Mouse (Mus musculus) CH12.LX (cell line): ENCODE results near the gene Gmppa. TPM values are rescaled to one million over a fixed set of nuclear protein-coding genes. Genes with fewer than 3 reads are reported as not detected.

ENCODE experiments used
- DNase-seq: peaks from one replicate; pipeline ENCODE4 v3.0.0-alpha.2; 2013; ENCODE audit errors: extremely low read depth
- H3K27ac ChIP-seq: 2 replicates; pipeline ENCODE4 v1.5.1; 2012; ENCODE audit warnings: low read depth, mild to moderate bottlenecking, control low read depth, moderate library complexity; ENCODE audit not compliant: insufficient read depth
- H3K27me3 ChIP-seq: replicated peaks from 2 replicates; pipeline ENCODE3; 2012; ENCODE audit warnings: inconsistent platforms
- H3K36me3 ChIP-seq, 2 experiments: replicated peaks in 1 of 2; 2 replicates each; pipeline versions ENCODE3 to v1.6.1; 2012; ENCODE audit warnings: inconsistent platforms in 1 of 2, low read length in 1 of 2, mild to moderate bottlenecking in 1 of 2, mixed read lengths in 1 of 2, moderate library complexity in 1 of 2; ENCODE audit not compliant: control insufficient read depth in 1 of 2, insufficient read depth in 1 of 2
- H3K4me1 ChIP-seq, 2 experiments: 2 replicates each; pipeline ENCODE4 v1.6.1; 2012; ENCODE audit warnings: inconsistent platforms in 1 of 2, moderate library complexity in 1 of 2; ENCODE audit not compliant: insufficient read depth in 2 of 2, control insufficient read depth in 1 of 2
- H3K4me2 ChIP-seq: 2 replicates; pipeline ENCODE4 v1.6.1; 2012; ENCODE audit warnings: low read depth, mild to moderate bottlenecking, control low read depth; ENCODE audit not compliant: poor library complexity, insufficient read depth, severe bottlenecking
- H3K4me3 ChIP-seq, 3 experiments: fragments of 150-350 bp in 1 of 3; sonication (generic) in 1 of 3; replicated peaks in 1 of 3; 2 replicates each; pipeline versions ENCODE3 to v1.5.1; 2011 to 2012; ENCODE audit warnings: low read depth in 2 of 3, low read length in 2 of 3, mild to moderate bottlenecking in 2 of 3, moderate library complexity in 2 of 3, control low read depth in 1 of 3, improper control_type of control experiment in 1 of 3, inconsistent platforms in 1 of 3, mixed read lengths in 1 of 3; ENCODE audit not compliant: poor library complexity in 1 of 3
- H3K79me2 ChIP-seq: replicated peaks from 2 replicates; pipeline ENCODE4 v1.6.1; 2012; ENCODE audit warnings: mild to moderate bottlenecking, moderate library complexity; ENCODE audit not compliant: control insufficient read depth, poor library complexity, insufficient read depth, severe bottlenecking; ENCODE audit errors: extremely low read depth
- H3K9ac ChIP-seq: 2 replicates; pipeline ENCODE4 v1.6.1; 2012; ENCODE audit warnings: low read depth, mild to moderate bottlenecking, control low read depth, moderate library complexity; ENCODE audit not compliant: insufficient read depth
- H3K9me3 ChIP-seq: replicated peaks from 2 replicates; pipeline ENCODE3; 2012; ENCODE audit warnings: low read length, inconsistent platforms, mixed read lengths
- BHLHE40 ChIP-seq: IDR thresholded peaks from 2 replicates; pipeline ENCODE4 v1.6.1; 2011; ENCODE audit warnings: mild to moderate bottlenecking, low read depth, low read length, improper control_type of control experiment
- CHD2 ChIP-seq: IDR thresholded peaks from 2 replicates; pipeline ENCODE4 v1.6.1; 2011; ENCODE audit warnings: low read length, improper control_type of control experiment
- E2F4 ChIP-seq: IDR thresholded peaks from 2 replicates; pipeline ENCODE4 v1.6.1; 2011; ENCODE audit warnings: low read depth, low read length, improper control_type of control experiment; ENCODE audit not compliant: insufficient replicate concordance
- ELF1 ChIP-seq: IDR thresholded peaks from 2 replicates; pipeline ENCODE4 v1.6.1; 2014; ENCODE audit warnings: low read depth, mild to moderate bottlenecking, inconsistent platforms, low read length, improper control_type of control experiment
- EP300 ChIP-seq: IDR thresholded peaks from 2 replicates; pipeline ENCODE4 v1.6.1; 2011; ENCODE audit warnings: low read length, improper control_type of control experiment
- ETS1 ChIP-seq: conservative IDR thresholded peaks from 2 replicates; pipeline ENCODE4 v1.6.1; 2012; ENCODE audit warnings: low read depth, mild to moderate bottlenecking, inconsistent platforms, low read length, improper control_type of control experiment, moderate library complexity
- GABPA ChIP-seq: IDR thresholded peaks from 2 replicates; pipeline ENCODE4 v1.6.1; 2012; ENCODE audit warnings: low read depth, low read length, improper control_type of control experiment, inconsistent platforms; ENCODE audit not compliant: insufficient replicate concordance
- HCFC1 ChIP-seq: IDR thresholded peaks from 2 replicates; pipeline ENCODE4 v1.6.1; 2012; ENCODE audit warnings: low read depth, mild to moderate bottlenecking, inconsistent platforms, low read length, improper control_type of control experiment
- IRF4 ChIP-seq: IDR thresholded peaks from 2 replicates; pipeline ENCODE4 v1.6.1; 2014; ENCODE audit warnings: low read depth, mild to moderate bottlenecking, inconsistent platforms, low read length, improper control_type of control experiment
- JUN ChIP-seq: IDR thresholded peaks from 2 replicates; pipeline ENCODE4 v1.6.1; 2011; ENCODE audit warnings: low read depth, mild to moderate bottlenecking, low read length, improper control_type of control experiment, moderate library complexity; ENCODE audit not compliant: insufficient read depth
- KAT2A ChIP-seq: IDR thresholded peaks from 2 replicates; pipeline ENCODE4 v1.6.1; 2012; ENCODE audit warnings: low read length, improper control_type of control experiment, inconsistent platforms; ENCODE audit not compliant: insufficient replicate concordance
- MAFK ChIP-seq: IDR thresholded peaks from 2 replicates; pipeline ENCODE4 v1.6.1; 2011; ENCODE audit warnings: low read length, improper control_type of control experiment; ENCODE audit not compliant: insufficient replicate concordance
- MAX ChIP-seq: IDR thresholded peaks from 2 replicates; pipeline ENCODE4 v1.6.1; 2011; ENCODE audit warnings: low read length, improper control_type of control experiment
- MEF2A ChIP-seq: IDR thresholded peaks from 2 replicates; pipeline ENCODE4 v1.6.1; 2014; ENCODE audit warnings: low read depth, mild to moderate bottlenecking, inconsistent platforms, low read length, improper control_type of control experiment, borderline replicate concordance
- MYC ChIP-seq: IDR thresholded peaks from 2 replicates; pipeline ENCODE4 v1.6.1; 2011; ENCODE audit warnings: low read depth, mild to moderate bottlenecking, improper control_type of control experiment, low read length
- NELFE ChIP-seq: IDR thresholded peaks from 2 replicates; pipeline ENCODE4 v1.6.1; 2011; ENCODE audit warnings: low read depth, low read length, improper control_type of control experiment
- NRF1 ChIP-seq: IDR thresholded peaks from 2 replicates; pipeline ENCODE4 v1.6.1; 2014; ENCODE audit warnings: low read depth, mild to moderate bottlenecking, inconsistent platforms, low read length, improper control_type of control experiment, moderate library complexity
- PAX5 ChIP-seq: IDR thresholded peaks from 2 replicates; pipeline ENCODE4 v1.6.1; 2012; ENCODE audit warnings: low read length, inconsistent platforms, mixed read lengths
- RAD21 ChIP-seq: IDR thresholded peaks from 2 replicates; pipeline ENCODE4 v1.6.1; 2011; ENCODE audit warnings: low read depth, mild to moderate bottlenecking, low read length, improper control_type of control experiment, moderate library complexity
- RCOR1 ChIP-seq: conservative IDR thresholded peaks from 2 replicates; pipeline ENCODE4 v1.6.1; 2012; ENCODE audit warnings: low read depth, mild to moderate bottlenecking, inconsistent platforms, low read length, improper control_type of control experiment
- SIN3A ChIP-seq: IDR thresholded peaks from 2 replicates; pipeline ENCODE4 v1.6.1; 2012; ENCODE audit warnings: low read length, improper control_type of control experiment, inconsistent platforms
- SMC3 ChIP-seq: IDR thresholded peaks from 2 replicates; pipeline ENCODE4 v1.6.1; 2011; ENCODE audit warnings: low read depth, low read length, improper control_type of control experiment
- TBP ChIP-seq: conservative IDR thresholded peaks from 2 replicates; pipeline ENCODE4 v1.6.1; 2011; ENCODE audit warnings: low read depth, low read length, improper control_type of control experiment
- TCF12 ChIP-seq: IDR thresholded peaks from 2 replicates; pipeline ENCODE4 v1.6.1; 2014; ENCODE audit warnings: low read depth, mild to moderate bottlenecking, inconsistent platforms, low read length, improper control_type of control experiment
- UBTF ChIP-seq: IDR thresholded peaks from 2 replicates; pipeline ENCODE4 v1.6.1; 2012; ENCODE audit warnings: low read depth, mild to moderate bottlenecking, inconsistent platforms, low read length, improper control_type of control experiment, moderate library complexity
- USF1 ChIP-seq: IDR thresholded peaks from 2 replicates; pipeline ENCODE4 v1.6.1; 2014; ENCODE audit warnings: low read depth, mild to moderate bottlenecking, inconsistent platforms, low read length, improper control_type of control experiment
- USF2 ChIP-seq: conservative IDR thresholded peaks from 2 replicates; pipeline ENCODE4 v1.6.1; 2011; ENCODE audit warnings: low read depth, low read length, improper control_type of control experiment
- ZC3H11A ChIP-seq: IDR thresholded peaks from 2 replicates; pipeline ENCODE4 v1.6.1; 2012; ENCODE audit warnings: low read depth, mild to moderate bottlenecking, inconsistent platforms, low read length, improper control_type of control experiment
- ZMIZ1 ChIP-seq: IDR thresholded peaks from 2 replicates; pipeline ENCODE4 v1.6.1; 2012; ENCODE audit warnings: low read depth, mild to moderate bottlenecking, inconsistent platforms, low read length, improper control_type of control experiment
- ZNF384 ChIP-seq: IDR thresholded peaks from 2 replicates; pipeline ENCODE4 v1.6.1; 2012; ENCODE audit warnings: low read depth, low read length, improper control_type of control experiment, inconsistent platforms
- dilution Hi-C: fragments of 300-500 bp; cut with MboI; formaldehyde crosslinking; loops from 2 replicates; pipeline ENCODE4 v1.14.3; 2020; ENCODE audit warnings: low sequenced_read_pairs; ENCODE audit not compliant: extremely low pct_unique_long_range_greater_than_20kb, extremely low pct_ligation_motif_present
- in situ Hi-C: fragments of 300-500 bp; cut with MboI; formaldehyde crosslinking; loops from 3 replicates; pipeline ENCODE4 v1.14.3; 2019; ENCODE audit warnings: low sequenced_read_pairs, low pct_ligation_motif_present, low pct_unique_long_range_greater_than_20kb, mixed read lengths
- polyA plus RNA-seq: library from polyadenylated mRNA; unstranded; fragments of >175 nt; gene quantifications from 2 replicates; pipeline ENCODE4 v1.2.1, GENCODE M21; 2012; ENCODE audit warnings: low read depth; ENCODE audit not compliant: insufficient read length
- total RNA-seq, 2 experiments: library from RNA; depleted of rRNA; stranded (reverse); fragments of 300-350 nt in 1 of 2; fragments of >200 nt in 1 of 2; gene quantifications; 2 replicates each; pipeline ENCODE4 v1.2.3; 2012 to 2014

Gene Gmppa
- total and polyA plus RNA-seq, 3 experiments = 102 to 153 (median 126) TPM

- no peak for TF ChIP-seq UBTF
- peak; percentile 49; the same call in 1 of the 2 replicates for TF ChIP-seq NRF1
- peak; percentile 7 for TF ChIP-seq SIN3A
- TF ChIP-seq IRF4 = 0 out of 2 replicates have a peak, but pooled peaks have one; percentile 41
- TF ChIP-seq ELF1 = peak; percentile 73
- TF ChIP-seq HCFC1 = peak; percentile 56
- TF ChIP-seq USF1 = no peak
- Histone ChIP-seq H3K79me2 (peaks cover 5% of the 10 kb centered on the region; the same call in 1 of the 2 replicates), H3K27me3 (peaks cover 5% of the 10 kb centered on the region), H3K4me3 (peak overlapping the region; percentile 67 to 81 (median 78)), H3K4me1 (peaks cover 7 to 24% of the 10 kb centered on the region in 2 experiments), H3K9me3 (no peaks in the 10 kb centered on the region), H3K9ac (peak overlapping the region; percentile 70), H3K27ac (peak overlapping the region; percentile 52), H3K4me2 (peak overlapping the region; percentile 94; the same call in 1 of the 2 replicates), H3K36me3 (peaks cover 27 to 37% of the 10 kb centered on the region in 2 experiments)
- dilution Hi-C loops = no loop called here
- DNase-seq = peak; percentile 37
- in situ Hi-C loops = no loop called here
Measured at GRCm38 (mm10) chr1:75478497-75478896, 42.8 kb downstream of the Gmppa start.

- H3K27me3 ChIP-seq = peaks cover 5% of the 10 kb centered on the region
- TF ChIP-seq PAX5 = no peak
- no peak for TF ChIP-seq CHD2
- no peak for TF ChIP-seq EP300
- no peak for TF ChIP-seq E2F4
- no peak for TF ChIP-seq USF2
- peak; percentile 59; the same call in 1 of the 2 replicates for TF ChIP-seq MAX
- TF ChIP-seq UBTF = peak; percentile 90
- peak; percentile 47 for TF ChIP-seq NRF1
- no peak; the same call in 1 of the 2 replicates for TF ChIP-seq IRF4
- no peak for TF ChIP-seq TBP
- TF ChIP-seq ZNF384 = no peak
- TF ChIP-seq ETS1 = peak; percentile 46
- peak; percentile 48; the same call in 1 of the 2 replicates for TF ChIP-seq TCF12
- TF ChIP-seq KAT2A = no peak
- TF ChIP-seq ZMIZ1 = peak; percentile 60
- TF ChIP-seq SMC3 = no peak
- peak; percentile 38; the same call in 1 of the 2 replicates for TF ChIP-seq MEF2A
- 0 out of 2 replicates have a peak, but pooled peaks have one; percentile 30 for TF ChIP-seq JUN
- TF ChIP-seq MAFK = no peak
- no peak for TF ChIP-seq RAD21
- 0 out of 2 replicates have a peak, but pooled peaks have one; percentile 31 for TF ChIP-seq MYC
- TF ChIP-seq NELFE = peak; percentile 88
- no peak for TF ChIP-seq RCOR1
- peak; percentile 73; the same call in 1 of the 2 replicates for TF ChIP-seq GABPA
- 0 out of 2 replicates have a peak, but pooled peaks have one; percentile 9 for TF ChIP-seq BHLHE40
- no peak for TF ChIP-seq ZC3H11A
Measured at GRCm38 (mm10) chr1:75478916-75479634, 43.3 kb downstream of the Gmppa start, which contains the start of the genes Chpf and Tmem198. TSS of gene Chpf (minus strand) at chr1:75479307. TSS of gene Tmem198 (plus strand) at chr1:75479532.

More at GRCm38 (mm10) chr1:75478916-75479634, 43.3 kb downstream of the Gmppa start, which contains the start of the genes Chpf and Tmem198:
- DNase-seq = peak; percentile 95
- peak within 1 kb of the TSS; percentile 52 for H3K27ac ChIP-seq
- peak within 1 kb of the TSS; percentile 94 for H3K4me2 ChIP-seq
- H3K4me1 ChIP-seq = peaks cover 7 to 24% of the 10 kb centered on the region in 2 experiments
- peak within 1 kb of the TSS; percentile 67 to 81 (median 78) for H3K4me3 ChIP-seq
- dilution Hi-C loops = no loop called here
- peak within 1 kb of the TSS; percentile 70 for H3K9ac ChIP-seq
- in situ Hi-C loops = no loop called here
- H3K9me3 ChIP-seq = no peaks in the 10 kb centered on the region
- peaks cover 24 to 31% of the 10 kb centered on the region in 2 experiments for H3K36me3 ChIP-seq
- H3K79me2 ChIP-seq = peaks cover 5% of the 10 kb centered on the region; the same call in 1 of the 2 replicates
